Mouse (Mus musculus) G1E (cell line): Measurements from ENCODE around the gene Slc3a2.

Experiments
- CTCF ChIP-seq: IDR thresholded peaks from 2 replicates; pipeline ENCODE4 v1.5.1; 2012; ENCODE audit warnings: low read depth, low read length, inconsistent platforms, mixed read lengths
- TAL1 ChIP-seq: conservative IDR thresholded peaks from 2 replicates; pipeline ENCODE4 v1.6.1; 2012; ENCODE audit warnings: low read depth, low read length, inconsistent platforms, mixed read lengths

GRCm38 (mm10) chr19:8735389-8736159, 12.4 kb upstream of the Slc3a2 start, which contains the start of gene Wdr74:
- TF ChIP-seq TAL1: no peak
- TF ChIP-seq CTCF: no peak
